32 mouse cellular contexts compared by ENCODE assay signal in genomic region chr5:32760787-32761186, GRCm38 (mm10). TPM values are rescaled to one million over a fixed set of nuclear protein-coding genes. Genes with fewer than 3 reads are reported as not detected.
A peak's percentile ranks its signal among the peaks of the same experiment; 100 is the strongest.
DNase-seq lines count a peak whose midpoint lies in the region; ATAC-seq and TF ChIP-seq lines count a peak whose summit lies in the region.
"Had no signal": no experiment of that assay in that cellular context is flagged by ENCODE, and none has a peak within 500 bp of the region (broad histone marks: within the 10 kb centered on the region; RNA-seq: fewer than 3 reads in every experiment).

No protein-coding gene starts in this region.

- no peak for TF ChIP-seq POLR2A in ES-Bruce4 (IDR thresholded peaks at IDR 0.05; ENCODE audit: insufficient read depth, low read length)
- no peak for TF ChIP-seq POLR2A in bone marrow macrophage, adult 2 months (IDR thresholded peaks at IDR 0.05; ENCODE audit: borderline replicate concordance, low read depth, low read length)

- no peak overlapping the region for H3K4me3 ChIP-seq in heart, embryonic 16.5 days (ENCODE audit: low read length)
- H3K4me3 ChIP-seq in heart, embryonic 10.5 days: no peak overlapping the region
- no peak overlapping the region; the same call in 1 of the 2 replicates for H3K4me3 ChIP-seq in ES-Bruce4 (ENCODE audit: low read depth, low read length)
- H3K4me3 ChIP-seq in bone marrow macrophage, adult 2 months (ENCODE audit: insufficient read depth, low read length): no peak overlapping the region
- H3K4me3 ChIP-seq in intestine, postnatal 0 days (ENCODE audit: low read depth, low read length): no peak overlapping the region
- H3K4me3 ChIP-seq: embryonic facial prominence, embryonic 13.5 days; forebrain, embryonic 10.5 days; forebrain, embryonic 15.5 days; hindbrain, embryonic 13.5 days; limb, embryonic 10.5 days; limb, embryonic 15.5 days; liver, embryonic 15.5 days; lung, embryonic 15.5 days; megakaryocyte, embryonic 14.5 days; midbrain, embryonic 12.5 days; myocyte; neural tube, embryonic 12.5 days had no signal

- no peaks in the 10 kb centered on the region; the same call in 1 of the 2 replicates for H3K9me3 ChIP-seq in heart, embryonic 16.5 days (replicated peaks; ENCODE audit: control insufficient read depth, low read length)
- H3K9me3 ChIP-seq in heart, embryonic 10.5 days: no peaks in the 10 kb centered on the region
- H3K9me3 ChIP-seq in ES-Bruce4 (replicated peaks; ENCODE audit: control insufficient read depth, insufficient read depth, low read length, poor library complexity, severe bottlenecking): no peaks in the 10 kb centered on the region
- no peaks in the 10 kb centered on the region for H3K9me3 ChIP-seq in intestine, postnatal 0 days (ENCODE audit: control insufficient read depth)
- H3K9me3 ChIP-seq: embryonic facial prominence, embryonic 13.5 days; forebrain, embryonic 10.5 days; forebrain, embryonic 15.5 days; hindbrain, embryonic 13.5 days; limb, embryonic 10.5 days; limb, embryonic 15.5 days; liver, embryonic 15.5 days; lung, embryonic 15.5 days; megakaryocyte, embryonic 14.5 days; midbrain, embryonic 12.5 days; neural tube, embryonic 12.5 days had no signal

- 0 out of 2 replicates have a peak, but pooled peaks have one; percentile 49 for ATAC-seq in heart, embryonic 16.5 days (replicated peaks; ENCODE audit: extremely low read depth, insufficient read depth, low FRiP score)
- ATAC-seq in intestine, postnatal 0 days: peak; percentile 77
- ATAC-seq: forebrain, embryonic 15.5 days; Patski had no signal

- no peak overlapping the region for H3K27ac ChIP-seq in heart, embryonic 16.5 days (ENCODE audit: low read length)
- no peak overlapping the region for H3K27ac ChIP-seq in heart, embryonic 10.5 days
- peak overlapping the region; percentile 90 for H3K27ac ChIP-seq in ES-Bruce4 (ENCODE audit: insufficient read depth, low read length)
- peak overlapping the region; percentile 84 for H3K27ac ChIP-seq in bone marrow macrophage, adult 2 months (ENCODE audit: insufficient read depth, low read depth, low read length)
- H3K27ac ChIP-seq in intestine, postnatal 0 days (ENCODE audit: low read depth, low read length): peak overlapping the region; percentile 11; the same call in 1 of the 2 replicates
- H3K27ac ChIP-seq: embryonic facial prominence, embryonic 13.5 days; forebrain, embryonic 10.5 days; forebrain, embryonic 15.5 days; hindbrain, embryonic 13.5 days; kidney, postnatal 0 days; limb, embryonic 10.5 days; limb, embryonic 15.5 days; liver, embryonic 15.5 days; lung, embryonic 15.5 days; midbrain, embryonic 12.5 days; neural tube, embryonic 12.5 days had no signal

- WGBS in heart, embryonic 16.5 days: 53% methylated on average over 3 of the region's 3 CpGs
- WGBS in heart, embryonic 10.5 days: 56% methylated on average over 3 of the region's 3 CpGs
- 39% methylated on average over 3 of the region's 3 CpGs for WGBS in intestine, postnatal 0 days

- H3K36me3 ChIP-seq in heart, embryonic 16.5 days (ENCODE audit: control insufficient read depth, insufficient read depth): 0 out of 2 replicates have a peak, but pooled peaks cover 5% of the 10 kb centered on the region
- H3K36me3 ChIP-seq in heart, embryonic 10.5 days: peaks cover 17% of the 10 kb centered on the region
- peaks cover 9% of the 10 kb centered on the region; the same call in 1 of the 2 replicates for H3K36me3 ChIP-seq in ES-Bruce4 (ENCODE audit: control insufficient read depth, insufficient read depth, low read length, poor library complexity, severe bottlenecking)
- peaks cover 10% of the 10 kb centered on the region; the same call in 1 of the 2 replicates for H3K36me3 ChIP-seq in intestine, postnatal 0 days (ENCODE audit: control insufficient read depth, insufficient read depth)
- H3K36me3 ChIP-seq: liver, embryonic 15.5 days had no signal

- no peak for TF ChIP-seq CTCF in ES-Bruce4 (IDR thresholded peaks at IDR 0.05; ENCODE audit: low read depth, low read length)
- TF ChIP-seq CTCF in bone marrow macrophage, adult 2 months (IDR thresholded peaks at IDR 0.05; ENCODE audit: low read depth, low read length): no peak
- TF ChIP-seq CTCF in intestine, postnatal 0 days (IDR thresholded peaks at IDR 0.05; ENCODE audit: low read depth): no peak

- peaks cover 11% of the 10 kb centered on the region for H3K4me1 ChIP-seq in heart, embryonic 16.5 days (ENCODE audit: control insufficient read depth, insufficient read depth, low read length)
- H3K4me1 ChIP-seq in heart, embryonic 10.5 days: no peaks in the 10 kb centered on the region
- no peaks in the 10 kb centered on the region for H3K4me1 ChIP-seq in ES-Bruce4 (ENCODE audit: control insufficient read depth, insufficient read depth, low read length)
- H3K4me1 ChIP-seq in bone marrow macrophage, adult 2 months (ENCODE audit: control insufficient read depth, insufficient read depth, low read length): peaks cover 42% of the 10 kb centered on the region
- H3K4me1 ChIP-seq in intestine, postnatal 0 days (replicated peaks; ENCODE audit: control insufficient read depth, insufficient read depth, low read length): no peaks in the 10 kb centered on the region
- H3K4me1 ChIP-seq: embryonic facial prominence, embryonic 13.5 days; forebrain, embryonic 10.5 days; forebrain, embryonic 15.5 days; hindbrain, embryonic 13.5 days; limb, embryonic 10.5 days; limb, embryonic 15.5 days; lung, embryonic 15.5 days; midbrain, embryonic 12.5 days; neural tube, embryonic 12.5 days had no signal

- no peak overlapping the region for H3K4me2 ChIP-seq in heart, embryonic 16.5 days (ENCODE audit: low read depth, low read length)
- H3K4me2 ChIP-seq in intestine, postnatal 0 days (replicated peaks; ENCODE audit: low read depth): no peak overlapping the region; the same call in 1 of the 2 replicates
- H3K4me2 ChIP-seq: embryonic facial prominence, embryonic 13.5 days; forebrain, embryonic 15.5 days; hindbrain, embryonic 13.5 days; limb, embryonic 15.5 days; liver, embryonic 15.5 days; lung, embryonic 15.5 days; midbrain, embryonic 12.5 days; neural tube, embryonic 12.5 days had no signal

- H3K9ac ChIP-seq in heart, embryonic 16.5 days (ENCODE audit: low read length): no peak overlapping the region
- peak overlapping the region; percentile 66 for H3K9ac ChIP-seq in ES-Bruce4 (ENCODE audit: low read depth, poor library complexity, severe bottlenecking)
- H3K9ac ChIP-seq in intestine, postnatal 0 days (ENCODE audit: low read depth, low read length): no peak overlapping the region
- H3K9ac ChIP-seq: embryonic facial prominence, embryonic 13.5 days; forebrain, embryonic 15.5 days; hindbrain, embryonic 13.5 days; limb, embryonic 15.5 days; liver, embryonic 15.5 days; lung, embryonic 15.5 days; midbrain, embryonic 12.5 days; neural tube, embryonic 12.5 days had no signal

- no peak for DNase-seq in heart, embryonic 10.5 days (ENCODE audit: low spot score)
- DNase-seq in spleen, adult 12 weeks (ENCODE audit: low spot score): no peak
- no peak for DNase-seq in thymus, postnatal 14 days
- DNase-seq in lung, postnatal 4 days: no peak
- DNase-seq: adrenal gland, postnatal 14 days; cerebellum, adult 18-20 months; cerebellum, postnatal 10 days; heart, postnatal 14 days; kidney, adult 8-10 months; kidney, postnatal 4 days; right cerebral cortex, adult 18-20 months; thymus, adult 2 months; thymus, postnatal 4 days had no signal

- H3K27me3 ChIP-seq in heart, embryonic 16.5 days (ENCODE audit: control insufficient read depth, insufficient read depth, low read length): no peaks in the 10 kb centered on the region
- no peaks in the 10 kb centered on the region for H3K27me3 ChIP-seq in heart, embryonic 10.5 days (ENCODE audit: insufficient read depth, poor library complexity, severe bottlenecking)
- no peaks in the 10 kb centered on the region for H3K27me3 ChIP-seq in ES-Bruce4 (ENCODE audit: control insufficient read depth, insufficient read depth, low read length, poor library complexity, severe bottlenecking)
- no peaks in the 10 kb centered on the region for H3K27me3 ChIP-seq in intestine, postnatal 0 days (replicated peaks; ENCODE audit: control insufficient read depth, insufficient read depth, low read length)
- H3K27me3 ChIP-seq: CH12.LX; embryonic facial prominence, embryonic 13.5 days; forebrain, embryonic 15.5 days; hindbrain, embryonic 13.5 days; limb, embryonic 15.5 days; liver, embryonic 15.5 days; lung, embryonic 15.5 days; megakaryocyte, embryonic 14.5 days; midbrain, embryonic 12.5 days; neural tube, embryonic 12.5 days; Patski had no signal

- TF ChIP-seq EP300 in ES-Bruce4 (IDR thresholded peaks at IDR 0.05; ENCODE audit: insufficient read depth, low read depth, low read length): no peak

RNA-seq across cellular contexts. Expression of gene Pisd, which starts 24.7 kb away (rescaled TPM):
- 53.2 and 54.1 TPM in 2 replicates for polyA plus RNA-seq in heart, embryonic 16.5 days (2015; fragmentation: Nextera tagmentation; extraction: Ambion mirVana)
- polyA plus RNA-seq in heart, embryonic 10.5 days (2016; fragmentation: Nextera tagmentation; extraction: Ambion mirVana): 60.5 and 65.5 TPM in 2 replicates
- 59.0 and 65.7 TPM in 2 replicates for polyA plus RNA-seq in ES-Bruce4 (2011; ENCODE audit: insufficient read depth, insufficient read length, low read depth, missing spikeins)
- polyA plus RNA-seq in bone marrow macrophage, adult 2 months (2012; ENCODE audit: insufficient read depth, insufficient read length, missing spikeins): 103 and 109 TPM in 2 replicates
- polyA plus RNA-seq in intestine, postnatal 0 days (2015; fragmentation: Nextera tagmentation; extraction: Ambion mirVana): 69.8 and 70.9 TPM in 2 replicates

Comparison
In these comparisons a context has a peak if more than half of its experiments do, and no peak if none do; other contexts are left out.
1. H3K27ac ChIP-seq: peak in ES-Bruce4 (single experiment), bone marrow macrophage, adult 2 months (single experiment) and intestine, postnatal 0 days (single experiment); none in heart, embryonic 16.5 days (single experiment) and heart, embryonic 10.5 days (single experiment).